Mouse (Mus musculus) spleen, adult 2 months (tissue): Measurements from ENCODE around the gene Ostf1.

Source experiments
- CTCF ChIP-seq: fragments of 200-500 bp; IDR thresholded peaks from 2 replicates; pipeline ENCODE4 v1.5.1; 2011; ENCODE audit warnings: mild to moderate bottlenecking, inconsistent platforms; ENCODE audit not compliant: insufficient read depth, insufficient read length, insufficient replicate concordance; ENCODE audit errors: extremely low read depth
- POLR2A ChIP-seq: fragments of 200-500 bp; IDR thresholded peaks from 2 replicates; pipeline ENCODE4 v1.6.1; 2011; ENCODE audit warnings: low read depth, low read length, inconsistent platforms

DNA sequence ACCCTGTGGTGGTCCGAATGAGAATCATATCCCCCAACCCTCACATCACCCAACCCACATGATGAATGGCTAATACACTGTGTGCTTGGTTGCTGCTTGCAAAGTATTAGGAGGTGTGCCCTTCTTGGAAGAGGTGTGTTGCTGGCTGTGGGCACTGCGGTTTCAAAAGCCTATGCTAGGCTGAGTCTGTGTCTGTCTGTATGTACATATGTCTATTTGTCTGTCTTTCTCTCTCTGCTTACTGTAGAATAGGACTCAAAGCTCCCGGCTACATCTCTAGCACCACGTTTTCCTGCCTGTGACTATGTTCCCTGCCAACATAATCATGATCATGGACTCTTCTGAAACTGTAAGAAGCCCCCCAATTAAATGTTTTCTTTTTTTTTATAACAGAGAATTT, 47.9 kb downstream of the Ostf1 start:
- TF ChIP-seq POLR2A = no peak
- TF ChIP-seq CTCF = no peak
